Mouse (Mus musculus): ENCODE results near the gene Pmm2.

DNA sequence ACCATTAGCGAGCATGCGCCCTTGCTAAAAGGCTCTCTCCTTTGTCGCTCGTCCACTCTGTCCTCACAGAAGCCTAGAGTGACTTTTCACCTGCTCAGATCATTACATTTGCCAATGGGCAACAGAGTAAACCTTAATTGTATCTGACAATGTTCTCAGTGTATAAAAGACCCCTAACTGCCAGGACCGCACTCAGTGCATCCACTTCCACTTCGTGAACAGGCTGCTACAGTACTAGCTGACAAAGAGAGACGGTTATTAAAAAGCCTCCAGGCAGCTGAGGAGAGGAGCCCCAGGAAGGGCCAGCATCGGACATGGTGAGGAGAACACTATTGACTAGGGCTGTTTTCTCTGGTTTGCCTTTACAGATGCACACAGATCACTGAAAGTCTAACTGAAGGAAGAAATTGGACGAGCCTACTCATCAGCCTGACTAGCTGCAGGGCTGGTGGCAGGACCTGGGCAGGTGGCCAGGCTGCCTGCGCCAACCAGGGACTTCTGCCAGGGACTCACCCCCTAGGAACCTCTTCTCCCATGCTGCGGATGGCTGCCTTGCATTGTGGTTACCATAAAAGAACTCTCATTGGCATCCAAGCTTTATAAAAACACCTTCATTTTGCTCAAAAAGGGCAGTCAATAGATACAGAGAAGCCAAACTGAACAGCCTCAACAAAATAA is 52.6 kb downstream of the Pmm2 start:
- no peak for TF ChIP-seq CTCF (IDR thresholded peaks at IDR 0.05; ENCODE audit: insufficient read depth, low read length)
- TF ChIP-seq POLR2A (IDR thresholded peaks at IDR 0.05; ENCODE audit: borderline replicate concordance, extremely low read depth, low read depth, low read length), result no peak

All from lung, adult 2 months (tissue).